Mouse (Mus musculus): ENCODE measurements around the gene Rras2.

Rras2 gene

GRCm38 (mm10) chr7:114028828-114029227 lies 88.8 kb downstream of the Rras2 start:
- no peak for DNase-seq (ENCODE audit: low spot score in 2 of 2)

- DNase-seq (ENCODE audit: low spot score in 2 of 2) = no peak
These were observed 90.2 kb downstream of the Rras2 start for GRCm38 (mm10) chr7:114027406-114027805.

DNA sequence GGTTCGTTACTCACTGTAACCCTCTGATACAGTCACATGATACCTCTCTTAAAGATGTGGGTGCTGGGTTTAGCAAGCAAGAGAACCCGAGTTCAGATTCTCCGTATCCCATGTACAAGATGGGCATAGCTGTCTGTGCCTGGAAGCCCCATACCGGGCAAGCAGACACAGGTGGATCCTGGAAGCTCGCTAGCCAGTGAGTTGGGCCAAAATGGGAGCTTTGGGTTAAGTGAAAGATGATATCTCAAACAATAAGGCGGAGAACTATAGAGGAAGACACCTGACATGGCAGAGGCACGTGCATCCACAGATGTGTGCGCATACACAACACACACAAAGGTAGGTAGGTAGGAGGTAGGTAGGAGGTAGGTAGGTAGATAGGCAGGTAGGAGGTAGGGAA lies 90.7 kb downstream of the Rras2 start:
- DNase-seq (ENCODE audit: low spot score in 2 of 2) = no peak

DNA sequence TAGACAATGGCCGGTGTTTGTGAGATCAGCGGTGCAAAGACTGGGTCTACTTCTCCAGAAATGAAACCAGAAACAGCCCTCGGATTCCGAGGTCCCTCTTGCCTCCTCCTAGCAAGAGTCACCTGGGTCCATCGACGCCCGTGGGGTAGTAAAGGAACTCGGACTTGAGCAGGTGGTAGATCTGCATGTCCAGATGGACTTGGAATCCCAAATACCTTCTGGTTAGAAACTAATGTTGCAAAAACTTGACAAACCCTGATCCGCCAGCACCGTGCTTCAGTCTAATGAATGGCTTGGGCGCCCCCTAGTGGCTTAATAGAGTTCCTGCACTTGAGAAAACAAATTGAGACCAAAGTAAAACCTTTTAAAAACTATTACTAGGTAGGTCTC lies 96.9 kb downstream of the Rras2 start:
- peak; percentile 32 to 62 for DNase-seq (ENCODE audit: low spot score in 2 of 2)

- no peak for DNase-seq (ENCODE audit: low spot score in 2 of 2)
These were observed 97.4 kb downstream of the Rras2 start for GRCm38 (mm10) chr7:114020057-114020703.

- DNase-seq (ENCODE audit: low spot score in 2 of 2) = no peak
These were observed 98.7 kb downstream of the Rras2 start for GRCm38 (mm10) chr7:114018861-114019260.

GRCm38 (mm10) chr7:114016001-114016949 lies 101.3 kb downstream of the Rras2 start:
- no peak for DNase-seq (ENCODE audit: low spot score in 2 of 2)

DNA sequence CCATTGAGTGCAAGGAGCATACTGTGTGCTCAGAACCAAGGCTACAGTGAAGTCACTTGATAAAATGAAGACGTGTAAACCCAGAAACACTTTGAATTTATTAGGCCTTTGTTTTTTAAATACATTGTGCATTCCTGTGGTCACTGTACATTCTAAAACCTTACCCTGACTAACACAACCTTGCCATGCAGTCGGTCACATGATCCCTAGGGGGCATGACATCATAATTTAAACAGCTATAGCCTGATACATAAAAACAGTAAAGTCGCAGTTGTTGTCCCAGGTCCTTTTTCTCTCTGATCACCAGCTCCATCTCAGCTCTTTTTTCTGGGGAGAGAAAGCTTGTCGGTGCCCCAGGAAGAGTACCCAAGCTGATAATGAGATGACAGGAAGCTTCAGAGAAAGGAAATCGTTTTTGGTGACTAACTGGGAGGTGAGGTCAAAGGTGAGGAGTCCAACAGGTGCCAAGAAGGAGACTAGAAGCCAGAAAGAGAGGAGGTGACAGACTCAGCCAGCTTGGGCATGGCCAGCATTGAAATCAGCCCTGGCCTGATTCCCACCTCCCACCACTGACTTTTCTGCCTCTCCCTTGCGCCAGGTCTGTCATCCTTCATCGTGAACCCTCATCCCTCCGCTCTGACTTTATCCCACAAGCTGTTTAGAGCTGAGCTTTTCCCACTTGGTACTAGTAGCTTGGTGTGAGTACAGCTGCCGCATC lies 105.7 kb downstream of the Rras2 start:
- no peak for DNase-seq (ENCODE audit: low spot score in 2 of 2)

DNA sequence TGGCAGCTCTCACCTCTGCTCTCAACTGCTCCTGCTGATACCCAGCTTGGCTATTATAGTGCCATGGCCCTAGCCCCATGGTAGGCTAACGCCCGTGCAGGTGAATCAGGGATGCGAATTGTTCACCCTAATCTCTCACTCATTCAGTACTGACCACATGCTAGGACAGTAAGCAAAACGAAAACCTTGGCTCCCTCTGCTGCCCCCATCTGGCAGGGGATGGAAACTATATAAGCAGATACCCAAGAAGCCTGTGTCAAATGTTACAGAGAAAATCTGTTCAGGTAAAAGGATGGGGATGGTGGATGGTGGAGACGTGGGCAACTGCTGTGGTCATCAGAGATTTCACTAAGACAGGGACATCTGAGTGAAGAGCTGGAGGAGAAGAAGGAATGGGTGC lies 110.0 kb downstream of the Rras2 start:
- no peak for DNase-seq (ENCODE audit: low spot score in 2 of 2)

GRCm38 (mm10) chr7:114006456-114006855 lies 111.1 kb downstream of the Rras2 start:
- no peak for DNase-seq (ENCODE audit: low spot score in 2 of 2)

DNA sequence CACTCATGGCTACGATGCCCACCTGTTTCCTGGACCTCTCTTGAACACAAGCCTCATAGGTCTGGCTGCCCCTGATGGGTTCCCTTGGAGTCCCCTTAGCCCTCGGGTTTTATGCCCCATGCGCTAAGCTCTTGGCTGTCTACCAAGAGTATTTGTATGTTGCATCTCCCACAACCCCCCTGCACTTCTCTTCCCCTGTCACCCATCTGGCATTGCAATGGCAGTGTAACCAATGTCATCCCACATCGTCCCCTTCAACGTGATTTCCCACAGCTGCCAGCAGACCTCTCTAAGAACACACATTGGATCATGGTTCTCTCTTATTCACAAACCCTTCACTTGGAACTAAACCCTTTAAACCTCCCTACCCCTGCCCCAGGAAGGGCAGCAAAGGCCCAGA lies 112.1 kb downstream of the Rras2 start:
- DNase-seq (ENCODE audit: low spot score in 2 of 2) = no peak

GRCm38 (mm10) chr7:114004171-114004570 lies 113.4 kb downstream of the Rras2 start:
- no peak for DNase-seq (ENCODE audit: low spot score in 2 of 2)

- DNase-seq (ENCODE audit: low spot score in 2 of 2) = no peak
These were observed 119.8 kb downstream of the Rras2 start for GRCm38 (mm10) chr7:113997675-113998354.

All from spleen, postnatal 14 days (tissue).